Mouse (Mus musculus) CH12F3 (cell line): Measurements from ENCODE around the gene Mettl24.
"Not testable (repeated sequence)": the region's sequence is repeated elsewhere in the genome, so short reads cannot be mapped to it uniquely, and the experiment has no call there.

ENCODE experiments used
- in situ Hi-C: fragments of 300-500 bp; cut with MboI; formaldehyde crosslinking; loops from 2 replicates; pipeline ENCODE4 v1.14.3; 2020; ENCODE audit warnings: low sequenced_read_pairs

Mettl24 gene

DNA sequence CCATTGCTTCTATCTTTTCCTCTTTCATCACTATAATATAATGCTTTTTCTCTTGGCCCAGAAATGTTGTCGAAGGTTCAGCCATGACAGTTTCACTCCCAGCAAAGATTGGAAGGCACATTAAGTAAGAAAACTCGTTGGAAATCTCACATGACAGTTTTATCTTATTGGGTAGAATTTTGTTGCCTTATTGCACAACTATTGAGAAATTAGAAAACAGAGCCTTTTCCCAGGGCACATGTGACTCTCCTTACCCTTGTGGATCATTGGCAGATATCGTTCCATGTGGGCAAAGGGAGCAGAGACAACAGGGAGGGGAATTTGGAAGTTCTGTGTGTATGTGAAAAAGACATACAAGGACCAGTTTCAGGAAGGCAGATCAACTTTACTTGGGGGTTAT is 107.3 kb downstream of the Mettl24 start:
- in situ Hi-C loops: no loop called here

DNA sequence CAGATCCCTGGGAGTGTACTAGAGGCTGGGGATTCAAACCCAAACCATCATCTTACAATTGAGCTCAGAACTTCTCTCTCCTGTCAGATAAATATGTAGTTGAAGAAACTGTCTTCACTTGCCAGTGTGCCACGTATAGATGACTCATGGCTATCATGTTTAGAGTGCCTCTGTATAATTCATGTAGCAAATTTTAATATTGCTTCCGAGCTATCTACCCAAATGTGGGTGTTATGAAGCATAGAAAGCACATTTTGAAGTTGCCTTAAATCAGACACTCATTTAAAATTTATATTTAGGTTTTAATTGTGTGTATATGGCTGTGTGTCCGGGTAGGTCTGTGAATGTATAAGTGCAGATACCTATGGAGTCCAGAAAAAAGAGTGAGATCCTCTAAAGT is 109.0 kb downstream of the Mettl24 start:
- in situ Hi-C loops: no loop called here

DNA sequence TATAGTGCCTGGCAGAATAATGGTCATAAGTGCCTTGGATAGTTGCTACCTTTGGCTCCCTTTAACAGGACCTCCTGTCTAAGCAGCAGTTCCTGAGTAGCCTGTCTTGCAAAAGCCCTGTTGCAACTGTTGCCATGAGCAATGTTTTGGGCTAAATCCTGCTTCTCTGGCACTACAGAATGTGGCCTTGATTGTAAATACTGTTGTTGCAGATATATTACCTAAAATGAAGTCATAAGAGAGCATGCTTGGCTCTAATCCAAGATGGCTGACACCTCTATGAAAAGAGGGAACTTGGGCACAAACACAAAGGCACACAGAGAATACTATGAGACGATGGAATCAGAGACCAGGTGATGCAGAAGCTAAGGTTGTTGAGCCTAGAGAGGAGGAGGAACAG is 122.1 kb downstream of the Mettl24 start:
- in situ Hi-C loops: no loop called here

DNA sequence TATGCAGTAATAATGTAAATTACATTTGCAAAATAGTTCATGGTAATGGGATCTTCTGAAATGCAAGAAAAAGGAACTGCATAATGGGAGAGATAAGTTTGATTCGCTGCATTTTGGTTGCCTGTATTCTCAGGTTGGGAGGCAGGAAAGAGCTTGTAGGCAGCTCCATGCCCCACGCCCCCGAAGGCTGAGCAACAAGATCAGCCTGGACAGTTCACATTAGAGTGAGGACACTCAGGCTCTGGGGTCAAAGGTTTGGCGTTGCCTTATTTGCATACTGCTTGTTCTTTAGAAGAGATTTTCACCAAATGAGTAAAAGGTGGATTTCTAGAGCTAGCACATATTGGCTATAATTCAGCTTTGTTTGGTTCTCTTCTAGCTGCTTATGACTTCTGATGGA is 123.1 kb downstream of the Mettl24 start:
- in situ Hi-C loops: no loop called here

- in situ Hi-C loops: not testable (repeated sequence)
Measured at GRCm38 (mm10) chr10:40809411-40809910, 126.4 kb downstream of the Mettl24 start.

GRCm38 (mm10) chr10:40813627-40814026 is 130.5 kb downstream of the Mettl24 start:
- in situ Hi-C loops: no loop called here

DNA sequence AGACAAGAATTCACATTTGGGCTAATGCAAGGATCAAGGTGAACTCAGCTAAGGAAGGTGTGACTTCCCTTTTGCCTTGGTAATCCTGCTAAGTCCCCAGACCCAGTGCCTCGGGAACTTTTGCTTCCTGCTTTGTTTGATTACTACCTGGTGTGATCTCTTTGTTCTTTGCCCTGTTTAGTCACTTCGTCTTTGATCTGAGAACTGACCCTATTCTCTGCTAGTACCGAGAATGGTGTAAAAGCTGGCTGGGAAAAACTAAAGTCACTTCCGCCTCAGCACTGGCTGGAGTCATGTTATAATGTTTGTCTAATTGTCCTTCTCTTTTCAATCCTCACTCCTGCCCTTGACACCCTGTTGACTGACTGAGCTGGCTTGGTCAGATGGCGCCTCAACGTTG is 133.4 kb downstream of the Mettl24 start:
- in situ Hi-C loops: no loop called here

- in situ Hi-C loops: no loop called here
Measured at GRCm38 (mm10) chr10:40825952-40826351, 142.9 kb downstream of the Mettl24 start.

DNA sequence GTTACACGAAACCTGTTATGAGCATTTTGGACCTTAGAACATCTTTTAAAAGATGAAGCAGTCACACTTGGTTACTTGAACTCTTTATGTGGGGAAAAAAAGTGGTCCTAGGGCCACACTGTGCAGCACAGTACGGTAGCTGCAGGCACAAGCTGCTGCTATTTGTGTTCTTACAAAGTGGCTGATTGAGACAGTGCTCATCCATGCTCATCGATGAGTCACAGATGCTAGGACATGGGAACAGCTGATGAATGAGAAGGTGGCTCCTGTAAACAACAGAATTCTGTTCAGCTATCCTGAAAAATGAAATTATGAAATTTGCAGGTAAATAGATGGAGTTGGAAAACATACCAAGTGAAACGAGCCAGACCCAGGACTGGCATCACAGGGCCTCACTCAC is 144.6 kb downstream of the Mettl24 start:
- in situ Hi-C loops: no loop called here

DNA sequence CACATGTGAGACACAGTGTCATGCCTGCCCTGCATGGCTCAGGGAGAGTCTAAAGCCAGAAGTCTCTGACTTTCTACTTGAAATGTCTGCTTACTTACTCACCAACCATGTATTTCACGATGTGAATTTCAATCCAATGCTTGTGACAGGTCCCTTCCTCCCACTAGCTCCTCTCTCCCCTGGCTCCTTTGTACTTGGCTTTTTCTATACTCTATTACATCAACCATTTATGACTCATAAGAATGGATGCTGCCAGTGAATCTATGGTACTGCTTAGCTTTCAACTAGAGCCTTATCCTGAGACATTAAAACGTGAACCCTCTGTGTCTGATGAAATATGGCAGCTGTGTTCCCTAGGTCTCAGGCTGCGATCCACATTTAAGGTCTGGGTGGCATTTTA is 147.2 kb downstream of the Mettl24 start:
- in situ Hi-C loops: no loop called here

GRCm38 (mm10) chr10:40831267-40831666 is 148.2 kb downstream of the Mettl24 start:
- in situ Hi-C loops: no loop called here

DNA sequence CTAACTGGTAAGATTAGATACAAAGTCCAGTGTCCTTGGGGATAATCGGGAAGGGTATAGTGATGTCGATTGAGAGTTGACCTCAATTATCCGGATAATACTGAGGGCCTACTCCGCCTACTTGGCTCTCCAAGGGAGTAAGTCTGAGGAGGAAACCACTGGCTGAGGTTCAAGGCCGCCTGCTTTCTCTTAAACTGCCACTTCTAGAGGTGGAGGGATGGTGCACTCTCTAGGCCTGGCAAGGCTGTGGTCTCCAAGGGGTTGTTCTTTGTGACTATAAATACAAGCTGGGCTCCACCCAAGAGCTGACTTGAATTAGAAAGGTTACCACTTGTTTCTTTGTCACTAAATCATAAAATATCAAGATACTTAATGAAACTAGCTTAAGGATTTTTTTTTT is 157.0 kb downstream of the Mettl24 start:
- in situ Hi-C loops: no loop called here

- in situ Hi-C loops: no loop called here
Measured at GRCm38 (mm10) chr10:40843841-40844240, 160.8 kb downstream of the Mettl24 start.

DNA sequence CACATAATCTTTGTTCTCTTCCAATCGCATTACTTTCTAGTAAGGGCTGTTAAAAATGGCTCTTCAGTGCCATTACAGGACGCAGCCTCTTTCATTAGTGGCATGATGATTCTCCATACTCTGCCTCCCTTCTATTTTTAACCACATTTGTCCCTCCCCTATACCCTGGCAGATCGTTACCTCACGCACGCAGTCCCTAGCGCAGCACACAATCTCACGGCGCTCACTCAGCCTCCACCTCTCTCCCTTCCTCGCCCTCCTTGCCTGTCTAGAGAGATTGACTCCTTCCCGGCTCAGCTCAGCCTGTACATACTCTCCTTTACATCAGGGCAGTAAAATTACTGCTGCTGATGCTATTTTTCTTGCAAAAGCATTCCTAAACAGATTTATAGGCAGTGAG is 161.5 kb downstream of the Mettl24 start:
- in situ Hi-C loops: no loop called here

- in situ Hi-C loops: no loop called here
Measured at GRCm38 (mm10) chr10:40845626-40846025, 162.5 kb downstream of the Mettl24 start.

- in situ Hi-C loops: no loop called here
Measured at GRCm38 (mm10) chr10:40847176-40847874, 164.2 kb downstream of the Mettl24 start.

DNA sequence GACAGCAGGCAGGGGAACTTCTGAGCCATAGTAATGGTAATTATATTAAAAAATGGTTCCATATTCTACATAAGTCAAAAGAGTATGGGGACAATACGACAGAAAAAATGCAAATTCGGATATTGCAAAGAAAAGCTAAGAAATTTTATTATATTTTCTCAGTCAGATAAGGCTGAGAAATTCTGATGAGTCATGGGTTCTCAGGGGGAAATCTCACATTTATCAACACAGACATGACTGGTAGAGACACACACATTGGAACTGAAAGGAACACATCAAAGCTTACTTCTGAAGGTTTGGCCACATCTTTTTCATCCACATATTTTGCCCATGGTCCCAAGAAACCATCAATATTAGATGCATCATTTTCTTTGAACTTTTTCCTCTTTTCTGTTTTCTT is 167.6 kb downstream of the Mettl24 start:
- in situ Hi-C loops: no loop called here

DNA sequence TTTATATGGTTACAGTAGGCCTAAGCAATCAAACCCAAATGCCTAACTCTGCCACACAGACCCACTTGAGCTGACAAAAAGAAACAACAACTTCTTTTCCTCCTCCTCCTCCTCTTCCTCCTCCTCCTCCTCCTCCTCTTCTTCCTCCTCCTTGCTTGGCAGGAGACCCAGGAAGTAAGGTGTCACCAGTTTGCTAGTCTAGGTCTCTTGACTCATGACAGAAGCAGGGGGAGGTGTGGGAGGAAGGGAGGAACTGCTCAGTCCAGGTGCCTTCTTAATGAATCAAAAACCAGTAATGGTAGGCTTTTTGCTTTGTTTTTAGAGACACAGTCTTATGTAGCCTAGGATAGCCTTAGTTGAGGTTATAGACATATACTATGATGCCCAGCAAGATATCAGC is 168.1 kb downstream of the Mettl24 start:
- in situ Hi-C loops: no loop called here

- in situ Hi-C loops: no loop called here
Measured at GRCm38 (mm10) chr10:40855616-40856015, 172.5 kb downstream of the Mettl24 start.

DNA sequence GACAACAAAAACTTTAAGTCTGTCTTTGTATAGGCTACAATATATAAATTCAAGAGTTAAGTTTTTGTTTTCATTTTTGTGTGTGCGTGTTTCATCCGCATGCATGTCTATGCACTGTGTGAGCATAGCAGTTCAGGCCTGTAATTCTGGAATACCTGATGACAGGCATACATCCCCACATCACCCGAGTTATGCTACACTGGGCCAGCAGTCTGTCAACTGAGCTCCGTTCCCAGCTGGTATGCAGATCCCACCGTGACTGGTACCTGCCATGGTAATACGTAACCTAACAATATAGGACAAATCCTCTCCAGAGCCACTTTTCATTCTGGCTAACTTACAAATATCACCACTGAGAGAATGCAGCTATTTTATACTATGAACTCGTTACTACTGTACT is 173.6 kb downstream of the Mettl24 start:
- in situ Hi-C loops: no loop called here

DNA sequence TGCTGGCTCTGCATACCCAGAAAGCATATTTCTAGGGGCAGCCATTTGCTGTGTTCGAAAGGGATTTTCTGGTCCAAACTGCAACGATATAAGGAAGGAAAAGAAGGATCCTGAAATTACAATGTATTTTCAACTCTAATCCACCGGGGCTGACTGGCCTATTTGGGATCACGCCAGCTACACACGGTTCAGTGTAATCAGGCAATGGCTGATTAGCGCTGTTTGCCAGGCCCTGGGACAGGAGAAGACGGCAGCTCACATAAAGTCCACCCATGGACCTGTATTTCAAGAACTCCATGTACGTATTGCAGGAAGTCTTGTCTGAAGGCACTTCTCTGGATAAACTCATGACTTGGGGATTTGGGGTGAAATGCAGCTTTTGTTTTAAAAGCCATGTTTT is 174.5 kb downstream of the Mettl24 start:
- in situ Hi-C loops: no loop called here
